Mouse (Mus musculus) urinary bladder, postnatal 25 days (tissue): ENCODE measurements around the gene Csrp3.

ENCODE experiments used
- DNase-seq: peaks from one replicate; pipeline ENCODE4 v3.0.0; 2022; ENCODE audit warnings: low spot score

The Csrp3 gene

DNA sequence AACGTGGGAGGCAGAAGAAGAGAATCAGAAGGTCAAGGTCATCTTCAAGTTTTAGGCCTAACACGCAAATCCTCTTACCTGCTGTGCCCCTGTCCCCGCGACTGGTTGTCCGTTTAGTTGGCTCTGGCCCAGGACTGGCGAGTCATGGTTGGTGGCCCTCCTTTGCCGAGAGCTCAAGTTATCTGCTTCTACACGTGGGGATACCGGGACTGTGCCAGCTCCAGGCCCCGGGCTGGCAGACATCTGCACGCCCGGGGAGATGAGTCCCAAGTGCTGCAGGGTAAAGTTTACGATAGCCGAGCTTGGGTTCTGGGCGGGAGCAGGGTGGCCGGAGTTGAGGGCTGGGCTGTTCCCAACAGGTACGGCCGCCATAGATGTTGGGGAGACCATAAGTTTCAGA lies 19.7 kb upstream of the Csrp3 start:
- no peak for DNase-seq

DNA sequence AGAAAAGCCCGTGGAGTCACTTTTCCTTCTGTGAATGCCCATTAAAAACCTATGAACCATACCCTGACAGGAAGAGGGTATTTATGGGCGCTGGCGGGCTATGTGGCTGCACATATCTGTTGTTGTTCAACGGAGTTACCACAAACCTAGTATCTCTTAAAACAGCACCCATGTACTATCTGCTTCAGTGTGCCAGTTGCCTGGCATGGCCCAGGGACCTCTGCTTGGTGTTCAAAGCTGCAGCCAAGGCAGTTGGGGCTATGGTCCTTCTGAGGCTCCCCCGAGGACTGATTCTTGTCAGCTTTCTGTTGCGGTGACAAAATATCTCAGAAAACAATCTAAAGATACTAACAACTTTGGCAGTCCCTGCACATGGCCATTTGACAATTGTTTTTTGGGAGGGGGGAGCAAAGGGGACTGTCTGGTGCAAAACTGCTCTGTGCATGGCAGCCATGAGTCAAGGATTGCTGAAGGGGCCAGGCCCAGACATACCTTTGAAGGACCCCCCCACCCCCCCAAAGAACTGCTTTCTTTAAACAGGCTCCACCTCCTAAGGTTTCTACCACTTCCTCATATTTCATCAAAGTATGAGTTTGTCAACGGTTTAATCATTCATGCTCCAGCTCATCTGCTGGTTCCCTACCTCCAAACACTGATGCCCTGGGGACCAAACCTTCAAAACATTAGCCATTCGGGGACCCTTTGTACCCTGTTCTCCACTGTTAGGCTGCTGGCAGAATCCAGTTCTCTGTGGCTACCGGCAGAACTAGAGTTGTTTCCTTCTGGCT lies 17.0 kb upstream of the Csrp3 start:
- no peak for DNase-seq

DNA sequence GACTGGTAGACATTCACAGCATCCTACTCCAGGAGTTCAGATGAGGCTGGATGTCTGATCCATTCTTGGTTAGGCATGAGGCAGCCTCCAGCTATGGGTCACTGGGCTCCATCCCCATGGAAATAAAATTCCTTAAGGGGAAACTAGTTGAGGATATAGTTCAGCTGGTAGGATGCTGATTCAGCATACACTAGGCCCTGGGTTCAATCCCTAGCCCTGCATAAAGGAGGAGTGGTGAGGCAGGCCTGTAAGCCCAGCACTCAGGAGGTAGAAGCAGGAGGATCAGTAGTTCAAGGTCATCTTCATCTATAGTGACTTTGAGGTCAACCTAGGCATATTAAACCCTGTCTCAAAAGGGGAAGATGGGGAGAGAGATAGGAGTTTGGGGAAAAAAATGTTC lies 16.4 kb upstream of the Csrp3 start:
- no peak for DNase-seq

DNA sequence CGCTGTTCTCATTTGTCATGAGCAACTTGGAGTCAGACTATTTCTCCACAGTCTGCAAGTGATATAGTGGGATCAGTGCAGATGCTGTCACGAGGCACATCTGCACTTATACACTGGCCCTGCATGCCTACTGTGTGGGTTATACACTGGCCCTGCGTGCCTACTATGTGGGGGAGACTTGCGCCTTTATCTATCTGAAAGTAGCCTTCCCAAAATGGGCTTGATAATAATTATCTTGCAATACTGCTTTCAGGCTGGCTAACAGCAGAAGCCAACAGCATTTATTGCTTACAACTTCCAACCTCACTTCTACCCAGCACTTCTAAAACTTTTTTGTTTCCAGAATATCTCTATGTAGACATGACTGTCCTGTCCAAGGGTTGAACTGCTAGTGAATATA lies 14.0 kb upstream of the Csrp3 start:
- DNase-seq = no peak

DNA sequence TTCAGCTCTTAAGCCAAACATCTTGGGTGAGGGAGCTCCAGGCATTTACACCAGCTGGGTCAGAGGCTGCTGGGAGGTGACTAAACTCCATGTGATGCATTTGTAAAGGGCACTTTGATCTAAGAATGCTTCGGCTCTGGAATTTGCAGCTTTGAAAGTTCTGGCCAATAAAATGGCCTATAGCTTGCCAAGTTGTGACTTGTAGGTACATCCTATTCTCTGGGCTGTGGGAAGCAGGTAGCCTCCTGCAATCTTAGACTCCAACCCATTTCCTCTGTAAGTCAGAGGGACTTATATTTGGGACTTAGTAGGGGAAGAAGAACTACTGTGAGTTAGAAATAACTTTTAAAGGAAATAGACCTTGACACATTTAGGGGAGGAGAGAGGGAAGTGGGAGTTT lies 13.1 kb upstream of the Csrp3 start:
- DNase-seq = no peak

DNA sequence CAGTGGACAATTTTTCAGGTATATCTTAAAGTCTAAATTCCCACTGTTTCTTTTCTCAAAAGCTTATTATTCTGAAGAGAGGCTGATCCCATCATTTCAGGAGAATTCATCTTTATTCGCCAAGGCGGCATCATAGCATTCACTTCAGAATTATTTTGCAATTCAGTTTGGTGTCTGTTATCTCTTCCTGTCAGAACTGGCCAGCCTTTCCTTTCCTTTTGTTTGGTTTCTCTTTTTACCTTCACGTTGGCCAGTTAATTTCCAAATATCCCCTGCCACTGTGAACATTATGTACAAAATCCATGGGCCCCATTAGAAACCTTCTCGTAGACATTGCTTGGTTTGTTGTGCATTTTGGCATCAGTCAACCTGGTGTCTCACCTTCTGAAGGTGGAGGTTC lies 11.5 kb upstream of the Csrp3 start:
- no peak for DNase-seq

DNA sequence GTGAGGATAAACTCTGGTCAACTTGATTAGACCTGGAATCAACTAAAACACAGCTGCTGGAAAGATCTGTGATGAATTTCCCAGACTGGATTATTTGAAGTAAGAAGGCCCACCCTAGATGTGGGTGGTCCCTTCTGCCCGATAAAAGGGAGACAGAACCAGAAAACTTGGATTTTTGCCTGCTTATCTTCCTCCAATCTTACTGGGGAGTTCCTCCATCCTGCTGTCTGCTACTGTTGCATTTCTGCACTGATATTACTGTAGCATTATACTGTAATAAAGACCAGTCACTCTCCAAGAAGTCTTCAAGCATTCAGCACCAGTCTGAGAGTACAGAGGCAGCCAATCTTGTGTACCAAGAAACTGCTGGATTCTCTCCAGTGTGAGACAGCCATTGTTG lies 10.4 kb upstream of the Csrp3 start:
- DNase-seq = no peak

DNA sequence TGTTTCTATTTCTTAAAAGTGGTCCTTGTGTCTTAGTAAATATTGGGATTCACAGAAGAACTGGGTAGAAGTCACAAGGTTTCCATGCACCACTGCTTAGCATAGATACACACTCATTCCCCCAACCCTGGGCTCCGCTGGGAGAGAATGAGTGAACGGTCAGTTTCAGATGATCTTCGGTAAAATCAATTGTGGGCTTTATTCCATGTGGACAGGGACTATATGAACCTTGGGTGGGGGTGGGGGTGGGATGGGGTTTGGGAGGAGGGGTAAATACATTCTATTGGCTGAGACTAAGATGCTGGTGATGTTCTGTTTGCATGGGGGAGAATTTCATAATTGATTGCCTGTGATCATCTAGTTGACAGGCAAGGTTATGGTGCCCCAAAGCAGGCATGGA lies 7.6 kb upstream of the Csrp3 start:
- no peak for DNase-seq

DNA sequence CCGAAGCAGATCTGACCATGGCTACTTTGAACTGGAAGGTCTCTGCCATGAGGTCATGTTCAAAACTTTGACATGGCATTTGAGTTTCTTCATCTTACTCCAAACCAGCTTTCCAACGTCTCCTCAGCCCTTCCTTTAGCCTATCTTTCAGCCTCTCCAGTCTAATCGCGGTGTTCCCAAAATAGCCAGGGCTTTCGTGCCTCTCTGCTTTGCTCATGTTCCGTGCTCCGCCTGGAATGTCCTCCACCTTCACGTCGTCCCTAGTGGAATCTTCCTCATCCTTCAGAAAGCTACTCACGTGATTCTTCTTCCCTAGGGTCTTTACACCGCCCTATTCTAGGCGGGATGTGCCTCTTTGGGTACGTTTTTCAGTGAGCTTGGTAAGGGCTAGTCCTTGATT lies 5.7 kb upstream of the Csrp3 start:
- no peak for DNase-seq

DNA sequence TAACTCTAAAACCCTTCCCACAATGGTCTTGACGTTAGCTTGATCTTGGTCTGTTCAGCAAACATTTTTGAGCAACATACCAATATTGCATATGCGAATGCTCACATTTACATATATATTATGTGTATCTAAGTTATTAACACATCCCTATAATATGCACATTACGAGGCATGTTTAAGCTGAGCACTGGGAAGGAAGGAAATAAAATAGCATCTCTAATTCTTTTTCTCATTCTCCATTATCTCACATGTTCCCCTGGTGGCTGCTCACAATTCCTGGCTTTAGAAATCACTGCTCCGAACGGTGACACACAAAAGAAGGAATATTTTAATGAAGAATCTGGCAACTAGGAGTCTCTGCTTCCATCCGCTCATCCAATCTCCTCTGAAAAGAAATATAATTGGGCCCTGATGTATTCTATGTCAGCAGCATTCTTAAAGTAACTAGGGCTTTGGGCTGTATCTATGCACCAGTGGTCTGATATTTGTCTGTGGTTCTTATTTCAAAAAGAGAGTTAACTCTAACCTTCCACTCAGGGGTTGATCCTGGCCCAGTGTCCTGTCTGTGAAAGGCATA lies 3.8 kb upstream of the Csrp3 start:
- no peak for DNase-seq

DNA sequence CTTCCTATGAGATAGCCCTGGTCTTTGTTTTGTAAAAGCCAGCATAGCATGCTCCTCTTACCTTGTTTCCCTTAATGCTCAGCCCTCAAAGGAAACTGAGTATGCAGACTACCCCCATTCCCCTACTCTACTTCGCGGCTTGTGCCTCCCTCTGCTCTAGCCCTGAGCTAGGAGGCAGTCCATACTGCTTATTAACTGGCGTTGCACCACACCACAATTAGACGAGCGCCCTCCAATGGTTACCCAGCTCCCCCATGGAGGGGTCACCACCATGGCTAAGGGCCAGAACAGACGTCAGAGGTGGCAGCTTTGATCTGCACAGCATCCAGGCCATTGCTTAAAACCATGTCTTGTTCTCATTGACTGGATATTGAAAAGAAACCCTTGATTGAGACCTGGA lies 1.1 kb downstream of the Csrp3 start:
- no peak for DNase-seq

DNA sequence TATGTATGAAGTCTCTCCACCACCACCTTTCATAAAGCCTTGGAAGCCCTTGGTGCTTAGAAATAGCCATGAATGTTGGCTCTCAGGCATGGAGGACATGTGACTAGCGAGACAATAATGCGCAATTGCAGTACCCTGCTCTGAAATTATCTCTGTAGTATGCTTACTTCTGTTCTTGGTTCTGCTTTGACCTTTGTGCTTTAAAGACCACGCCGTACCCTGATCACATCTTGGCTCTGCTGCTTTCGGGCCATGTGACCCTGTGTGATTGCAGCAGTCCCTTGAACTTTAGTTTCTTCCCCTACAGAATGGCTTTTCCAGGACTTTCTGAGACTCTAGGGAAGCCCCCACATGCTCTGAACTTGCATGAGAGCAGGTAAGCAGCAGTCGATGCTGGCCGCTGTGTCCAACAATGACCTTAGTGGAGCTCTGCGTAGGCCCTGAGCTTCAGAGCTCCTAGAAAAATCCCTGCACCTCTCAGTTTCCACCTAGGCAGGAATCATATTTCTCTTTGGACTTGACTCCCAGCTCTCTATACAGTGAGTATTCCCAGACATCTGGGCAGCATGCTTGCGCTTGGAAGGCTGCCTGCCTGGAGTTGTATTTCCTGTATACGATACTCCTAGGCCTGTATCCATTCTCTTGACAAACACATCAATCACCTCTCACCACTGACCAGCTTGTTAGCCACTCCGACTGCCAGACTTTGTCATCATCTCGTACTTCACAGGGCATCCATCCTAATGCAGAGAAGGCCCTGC lies 2.4 kb downstream of the Csrp3 start:
- DNase-seq = no peak

DNA sequence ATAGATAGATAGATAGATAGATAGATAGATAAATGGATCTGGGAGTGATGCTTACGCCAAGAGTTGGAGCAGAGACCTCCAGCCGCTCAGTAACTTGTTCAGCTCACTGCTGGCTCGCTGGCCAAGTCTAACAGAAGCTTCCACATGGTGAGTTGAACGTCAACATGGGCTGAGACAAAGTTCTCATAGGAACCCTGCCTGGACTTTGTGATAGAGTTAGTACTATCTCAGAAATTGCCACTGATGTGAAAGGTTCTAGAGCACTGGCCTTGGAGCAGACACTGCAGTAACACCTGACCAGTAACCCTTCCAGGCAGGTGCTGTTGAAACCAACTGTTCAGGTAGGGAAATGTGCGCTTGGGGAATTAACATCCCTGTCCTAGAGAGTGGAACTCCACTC lies 4.3 kb downstream of the Csrp3 start:
- DNase-seq = no peak

DNA sequence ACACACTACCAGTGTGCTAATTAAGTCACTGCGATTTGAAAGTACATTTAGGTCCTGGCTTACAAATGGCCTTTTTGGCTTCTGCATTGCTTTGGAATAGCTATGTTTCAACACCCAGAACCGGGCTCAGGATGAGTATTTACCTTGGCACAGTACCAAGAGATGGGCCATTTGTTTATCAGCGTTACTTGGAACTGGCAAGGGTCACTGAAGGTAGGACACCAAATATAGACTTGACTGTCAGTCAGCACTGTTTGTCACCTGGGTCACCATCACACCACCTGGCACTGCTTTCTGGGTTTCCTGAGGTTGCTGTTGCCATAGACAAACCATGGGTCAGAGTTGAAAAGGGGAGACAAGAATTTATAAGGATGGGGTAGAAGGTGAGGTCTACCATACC lies 5.5 kb downstream of the Csrp3 start:
- DNase-seq = no peak

DNA sequence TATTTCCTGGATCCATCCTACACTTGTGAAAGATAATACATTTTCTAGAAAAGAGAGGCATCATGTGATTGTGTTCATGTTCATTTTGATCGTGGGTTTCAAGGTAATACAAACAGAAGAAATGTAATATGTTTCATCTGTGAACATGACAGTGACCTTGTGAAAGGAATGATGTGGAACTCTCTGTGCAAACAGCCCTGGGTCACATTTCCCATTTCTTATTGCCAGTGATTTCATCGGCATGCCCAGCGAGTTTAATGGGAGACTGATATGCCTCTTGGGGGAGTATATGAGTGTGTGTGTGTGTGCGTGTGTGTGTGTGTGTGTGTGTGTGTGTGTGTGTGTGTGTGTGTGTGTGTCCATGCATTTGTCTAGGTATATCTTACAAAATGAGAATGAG lies 6.3 kb downstream of the Csrp3 start:
- no peak for DNase-seq

DNA sequence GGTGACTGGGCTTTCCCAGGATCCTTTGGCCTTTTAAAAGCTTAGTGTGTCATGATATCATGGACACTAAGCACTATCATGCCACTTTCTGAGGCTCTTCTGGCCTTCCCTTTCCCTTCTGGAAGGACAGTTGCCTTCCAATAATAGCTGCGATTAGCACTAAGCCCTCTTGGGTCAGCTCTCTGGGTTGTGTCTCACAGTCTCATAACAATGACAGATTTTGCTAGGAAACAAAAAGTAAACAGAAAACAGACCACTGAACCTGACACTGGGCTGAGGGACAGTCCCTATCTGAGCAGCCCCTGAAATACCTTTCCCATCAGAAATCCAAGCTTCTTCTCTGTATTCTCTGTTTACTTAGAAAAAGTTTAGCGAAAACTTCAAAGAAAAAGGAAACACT lies 7.3 kb downstream of the Csrp3 start:
- DNase-seq = no peak

DNA sequence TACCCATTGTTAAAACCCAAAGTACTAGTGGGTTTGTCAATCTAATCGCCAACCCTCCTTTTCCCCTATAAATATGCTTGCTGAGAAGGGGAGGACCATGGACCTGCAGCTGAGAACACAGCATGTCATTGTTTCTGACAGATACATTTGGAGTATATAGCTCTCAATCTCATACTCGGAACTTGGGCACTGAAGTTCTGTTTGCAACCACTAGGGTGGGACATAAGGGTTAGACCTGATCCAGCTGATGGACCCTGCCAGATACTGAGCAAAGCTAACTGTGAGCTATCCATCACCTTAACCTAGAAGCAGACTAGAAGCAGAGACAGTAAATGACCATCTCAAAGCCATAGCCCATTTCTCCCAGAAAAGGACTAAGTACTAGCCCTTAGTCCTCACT lies 9.4 kb downstream of the Csrp3 start:
- no peak for DNase-seq

DNA sequence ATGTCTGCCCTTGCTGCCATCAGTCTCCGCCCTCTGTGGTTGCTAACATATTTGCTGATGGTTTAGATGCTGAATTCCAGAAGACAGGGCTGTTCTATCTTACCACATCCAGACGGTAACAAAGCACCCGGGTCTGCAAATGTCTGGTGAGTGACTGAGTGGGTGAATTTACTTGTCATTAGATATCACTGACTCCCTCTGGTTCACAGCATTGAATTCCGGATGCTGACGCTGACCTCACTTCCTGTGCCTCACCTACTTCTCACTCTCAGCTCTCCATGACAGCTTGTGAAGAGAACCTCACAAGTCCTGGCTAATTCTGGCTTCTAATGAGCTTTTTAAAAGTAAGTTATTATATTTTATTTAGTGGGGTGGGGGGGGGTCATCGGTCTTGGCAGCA lies 10.9 kb downstream of the Csrp3 start:
- no peak for DNase-seq

DNA sequence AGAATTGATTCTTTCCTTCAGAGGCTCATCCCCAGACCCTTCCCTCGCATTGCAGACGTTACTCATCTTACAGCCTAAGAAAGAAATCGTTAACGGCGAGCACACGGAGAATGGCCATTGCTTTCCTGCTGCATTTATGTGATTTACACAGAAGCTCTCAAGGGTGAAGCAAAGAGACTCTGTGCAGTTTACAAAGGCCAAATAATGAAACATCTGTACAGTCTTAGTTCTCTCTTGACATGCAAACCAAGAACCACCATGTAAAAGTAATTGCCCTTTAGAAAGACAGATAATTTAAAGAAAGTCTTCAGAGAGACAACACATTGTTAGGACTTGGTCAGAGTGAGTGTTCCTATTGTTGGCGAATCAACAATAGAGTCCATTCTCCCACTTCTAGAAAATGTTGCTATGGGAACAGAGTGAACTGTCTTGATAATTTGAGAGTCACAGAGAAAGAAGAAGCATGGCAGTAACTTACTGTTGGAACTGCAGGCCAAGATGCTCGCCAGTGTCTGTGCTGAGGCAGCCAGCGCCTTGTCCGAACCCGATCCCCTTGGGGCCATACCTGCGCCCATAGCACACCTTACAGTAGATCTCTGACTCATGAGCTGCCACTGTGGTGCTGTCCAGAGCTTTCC lies 12.7 kb downstream of the Csrp3 start:
- DNase-seq = no peak

DNA sequence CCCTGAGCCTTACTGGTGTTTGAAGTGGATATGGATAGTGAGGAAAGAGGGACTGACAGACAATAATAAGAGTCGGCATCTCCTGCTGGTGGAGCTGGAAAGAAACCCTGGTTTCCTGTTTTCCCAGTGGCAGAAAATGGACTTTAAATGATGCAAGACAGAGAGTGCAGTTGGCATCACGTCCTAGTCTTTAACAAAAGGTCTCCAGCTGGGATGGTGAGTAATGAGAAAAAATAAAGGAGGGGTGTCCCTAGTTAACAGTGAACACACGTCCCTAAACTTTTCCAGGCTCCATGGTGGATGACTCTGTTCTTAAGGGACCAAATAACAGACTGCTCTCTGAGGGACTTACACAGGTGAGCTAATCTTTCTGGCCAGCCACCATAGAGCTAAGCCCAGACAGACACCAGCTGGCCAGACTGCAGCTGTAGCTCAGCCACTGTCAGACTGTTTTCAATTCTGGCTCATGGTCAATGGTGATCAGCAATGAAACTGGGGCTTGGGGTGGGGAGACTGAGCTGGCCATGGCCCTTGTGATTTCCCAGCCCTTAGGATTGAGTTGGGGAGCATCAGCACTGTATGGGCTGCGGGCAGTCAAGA lies 13.4 kb downstream of the Csrp3 start:
- no peak for DNase-seq

DNA sequence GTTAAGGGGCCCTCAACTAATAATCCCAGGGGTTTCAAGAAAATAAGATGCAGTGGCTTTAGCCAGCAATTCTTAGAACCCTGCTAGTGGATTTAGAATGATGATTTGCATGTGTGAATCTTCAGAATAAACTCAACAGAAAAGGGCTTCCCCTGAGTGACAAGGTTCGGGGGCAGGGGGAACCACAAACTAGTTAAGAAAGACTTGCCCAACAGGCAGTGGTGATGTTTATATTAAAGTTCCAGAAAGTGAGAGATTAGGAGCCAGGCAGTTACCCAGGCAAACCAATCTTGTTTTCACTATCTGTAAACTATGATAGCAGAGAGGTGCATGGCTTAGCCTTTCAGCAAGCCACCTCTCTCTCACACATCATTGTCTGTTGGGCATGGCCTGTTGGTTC lies 15.1 kb downstream of the Csrp3 start:
- no peak for DNase-seq

DNA sequence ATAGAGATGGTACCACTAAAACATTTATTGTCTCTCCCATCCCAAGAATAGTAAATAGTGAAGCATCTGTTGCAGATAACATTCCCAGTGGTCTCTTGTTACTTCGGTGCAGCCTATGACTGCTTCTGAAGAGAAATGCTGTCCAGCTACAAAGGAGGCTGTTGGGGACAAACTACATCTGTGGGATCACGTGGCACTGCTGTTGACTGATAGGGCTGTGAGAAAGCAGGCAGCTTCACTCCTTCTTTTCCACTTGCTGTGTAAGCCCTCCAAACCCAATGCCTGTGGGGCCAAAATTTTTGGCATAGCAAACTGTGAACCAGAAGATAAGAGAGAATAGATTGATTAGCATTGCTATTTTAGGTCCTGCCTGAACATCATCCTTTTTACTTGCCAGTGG lies 17.4 kb downstream of the Csrp3 start:
- no peak for DNase-seq
